Mouse (Mus musculus) limb, embryonic 15.5 days (tissue): Measurements from ENCODE around the gene Bpgm. TPM values are rescaled to one million over a fixed set of nuclear protein-coding genes. Genes with fewer than 3 reads are reported as not detected.
A peak's percentile ranks its signal among the peaks of the same experiment; 100 is the strongest.

Source experiments
- ATAC-seq: fragments of 200-750 bp; cut with Nextera tagmentation; 2 replicates; pipeline ENCODE4 v1.8.0; 2017; ENCODE audit warnings: low read depth, moderate TSS enrichment; ENCODE audit not compliant: insufficient number of reproducible peaks, low FRiP score, low TSS enrichment
- H3K27ac ChIP-seq: fragments of 300-500 bp; sonication (generic); 2 replicates; pipeline ENCODE4 v1.5.1; 2015; ENCODE audit warnings: moderate library complexity, mild to moderate bottlenecking, inconsistent platforms
- H3K27me3 ChIP-seq: fragments of 300-500 bp; sonication (generic); 2 replicates; pipeline ENCODE4 v1.6.1; 2015; ENCODE audit warnings: inconsistent platforms
- H3K36me3 ChIP-seq: fragments of 300-500 bp; sonication (generic); 2 replicates; pipeline ENCODE4 v1.6.1; 2015; ENCODE audit warnings: inconsistent platforms
- H3K4me1 ChIP-seq: fragments of 300-500 bp; sonication (generic); 2 replicates; pipeline ENCODE4 v1.6.1; 2015; ENCODE audit warnings: inconsistent platforms
- H3K4me2 ChIP-seq: fragments of 300-500 bp; sonication (generic); 2 replicates; pipeline ENCODE4 v1.6.1; 2015; ENCODE audit warnings: mild to moderate bottlenecking, inconsistent platforms
- H3K4me3 ChIP-seq: fragments of 300-500 bp; sonication (generic); 2 replicates; pipeline ENCODE4 v1.5.1; 2015; ENCODE audit warnings: mild to moderate bottlenecking, inconsistent platforms
- H3K9ac ChIP-seq: fragments of 300-500 bp; sonication (generic); 2 replicates; pipeline ENCODE4 v1.6.1; 2015; ENCODE audit warnings: inconsistent platforms
- H3K9me3 ChIP-seq: fragments of 300-500 bp; sonication (generic); 2 replicates; pipeline ENCODE4 v1.6.1; 2016; ENCODE audit warnings: inconsistent platforms
- WGBS: fragments of 180-500 bp; shearing (Covaris S2); methylation state at CpG from one replicate; pipeline ENCODE4 v1.1.7; 2015; 5-methylcytosine and 5-hydroxymethylcytosine counted together
- polyA plus RNA-seq: library from polyadenylated mRNA; unstranded; fragments of >200 nt; fragmentation: Nextera tagmentation; extraction: Ambion mirVana; gene quantifications from 2 replicates; pipeline ENCODE4 v1.2.1, GENCODE M21; 2015

The Bpgm gene
- polyA plus RNA-seq, 1 experiment from 2014 or later = 43.2 TPM

- H3K9ac ChIP-seq = no peak overlapping the region
- H3K4me1 ChIP-seq = peaks cover 16% of the 10 kb centered on the region; the same call in 1 of the 2 replicates
- 65% methylated on average over 21 of the region's 21 CpGs for WGBS
- no peak overlapping the region for H3K4me3 ChIP-seq
- ATAC-seq = no peak
- H3K36me3 ChIP-seq = no peaks in the 10 kb centered on the region
- H3K4me2 ChIP-seq = no peak overlapping the region
- no peaks in the 10 kb centered on the region for H3K9me3 ChIP-seq
- H3K27me3 ChIP-seq = no peaks in the 10 kb centered on the region
- no peak overlapping the region for H3K27ac ChIP-seq
Observed at GRCm38 (mm10) chr6:34493327-34494095, 17.5 kb downstream of the Bpgm start.

- WGBS = 27% methylated on average over 7 of the region's 7 CpGs
- no peaks in the 10 kb centered on the region for H3K9me3 ChIP-seq
- no peak overlapping the region for H3K27ac ChIP-seq
- no peak for ATAC-seq
- peaks cover 16% of the 10 kb centered on the region; the same call in 1 of the 2 replicates for H3K4me1 ChIP-seq
- no peaks in the 10 kb centered on the region for H3K36me3 ChIP-seq
- H3K9ac ChIP-seq = no peak overlapping the region
- H3K27me3 ChIP-seq = no peaks in the 10 kb centered on the region
- H3K4me3 ChIP-seq = no peak overlapping the region
- no peak overlapping the region for H3K4me2 ChIP-seq
Observed at GRCm38 (mm10) chr6:34495140-34495551, 19.1 kb downstream of the Bpgm start.

- ATAC-seq = no peak
- Histone ChIP-seq H3K4me1 (peaks cover 16% of the 10 kb centered on the region; the same call in 1 of the 2 replicates), H3K9me3 (no peaks in the 10 kb centered on the region), H3K4me2 (no peak overlapping the region), H3K27ac (no peak overlapping the region), H3K4me3 (no peak overlapping the region), H3K9ac (no peak overlapping the region), H3K36me3 (no peaks in the 10 kb centered on the region), H3K27me3 (no peaks in the 10 kb centered on the region)
- WGBS = 54% methylated on average over 5 of the region's 5 CpGs
Observed at GRCm38 (mm10) chr6:34497991-34498625, 22.1 kb downstream of the Bpgm start.

- 85% methylated on average over 7 of the region's 7 CpGs for WGBS
- Histone ChIP-seq H3K27me3 (no peaks in the 10 kb centered on the region), H3K27ac (no peak overlapping the region), H3K4me2 (no peak overlapping the region), H3K9ac (no peak overlapping the region), H3K4me3 (no peak overlapping the region), H3K9me3 (no peaks in the 10 kb centered on the region), H3K36me3 (0 out of 2 replicates have a peak, but pooled peaks cover 4% of the 10 kb centered on the region), H3K4me1 (no peaks in the 10 kb centered on the region; the same call in 1 of the 2 replicates)
- ATAC-seq = no peak
Observed at GRCm38 (mm10) chr6:34502291-34502690, 26.3 kb downstream of the Bpgm start.

- Histone ChIP-seq H3K4me2 (no peak overlapping the region), H3K27me3 (no peaks in the 10 kb centered on the region), H3K27ac (no peak overlapping the region), H3K9me3 (no peaks in the 10 kb centered on the region), H3K4me1 (no peaks in the 10 kb centered on the region), H3K4me3 (no peak overlapping the region), H3K36me3 (0 out of 2 replicates have a peak, but pooled peaks cover 4% of the 10 kb centered on the region), H3K9ac (no peak overlapping the region)
- WGBS = 68% methylated on average over 11 of the region's 11 CpGs
- ATAC-seq = no peak
Observed at GRCm38 (mm10) chr6:34505957-34506356, 29.9 kb downstream of the Bpgm start.

GRCm38 (mm10) chr6:34507581-34507980 lies 31.6 kb downstream of the Bpgm start:
- Histone ChIP-seq H3K9ac (no peak overlapping the region), H3K36me3 (0 out of 2 replicates have a peak, but pooled peaks cover 4% of the 10 kb centered on the region), H3K4me3 (no peak overlapping the region), H3K4me1 (0 out of 2 replicates have a peak, but pooled peaks cover 2% of the 10 kb centered on the region), H3K4me2 (no peak overlapping the region), H3K27me3 (no peaks in the 10 kb centered on the region), H3K9me3 (no peaks in the 10 kb centered on the region), H3K27ac (no peak overlapping the region)
- WGBS = 93% methylated on average over 4 of the region's 4 CpGs
- no peak for ATAC-seq

GRCm38 (mm10) chr6:34508016-34508415 lies 32.0 kb downstream of the Bpgm start:
- Histone ChIP-seq H3K4me2 (no peak overlapping the region), H3K9me3 (no peaks in the 10 kb centered on the region), H3K9ac (no peak overlapping the region), H3K4me3 (no peak overlapping the region), H3K4me1 (0 out of 2 replicates have a peak, but pooled peaks cover 2% of the 10 kb centered on the region), H3K36me3 (0 out of 2 replicates have a peak, but pooled peaks cover 4% of the 10 kb centered on the region), H3K27me3 (no peaks in the 10 kb centered on the region), H3K27ac (no peak overlapping the region)
- no peak for ATAC-seq
- WGBS = 86% methylated on average over 4 of the region's 4 CpGs

GRCm38 (mm10) chr6:34510277-34510676 lies 34.3 kb downstream of the Bpgm start:
- Histone ChIP-seq H3K4me2 (no peak overlapping the region), H3K36me3 (no peaks in the 10 kb centered on the region), H3K4me3 (no peak overlapping the region), H3K9ac (no peak overlapping the region), H3K4me1 (peaks cover 10% of the 10 kb centered on the region), H3K27me3 (no peaks in the 10 kb centered on the region), H3K27ac (no peak overlapping the region), H3K9me3 (no peaks in the 10 kb centered on the region)
- WGBS = 92% methylated on average over 5 of the region's 5 CpGs
- ATAC-seq = no peak

GRCm38 (mm10) chr6:34511410-34511809 lies 35.4 kb downstream of the Bpgm start:
- H3K4me2 ChIP-seq = no peak overlapping the region

GRCm38 (mm10) chr6:34512741-34513140 lies 36.7 kb downstream of the Bpgm start:
- Histone ChIP-seq H3K4me1 (peaks cover 23% of the 10 kb centered on the region), H3K4me3 (no peak overlapping the region), H3K9me3 (no peaks in the 10 kb centered on the region), H3K27ac (no peak overlapping the region), H3K27me3 (no peaks in the 10 kb centered on the region), H3K4me2 (no peak overlapping the region), H3K9ac (no peak overlapping the region), H3K36me3 (no peaks in the 10 kb centered on the region)
- ATAC-seq = no peak

More at GRCm38 (mm10) chr6:34511410-34511809, 35.4 kb downstream of the Bpgm start:
- Histone ChIP-seq H3K4me3 (no peak overlapping the region), H3K4me1 (peaks cover 19% of the 10 kb centered on the region), H3K27me3 (no peaks in the 10 kb centered on the region), H3K27ac (no peak overlapping the region), H3K9me3 (no peaks in the 10 kb centered on the region), H3K36me3 (no peaks in the 10 kb centered on the region), H3K9ac (no peak overlapping the region)
- ATAC-seq = no peak; the same call in 1 of the 2 replicates
- 51% methylated on average over 2 of the region's 2 CpGs for WGBS

GRCm38 (mm10) chr6:34514655-34515054 lies 38.6 kb downstream of the Bpgm start:
- H3K27me3 ChIP-seq = no peaks in the 10 kb centered on the region
- peaks cover 28% of the 10 kb centered on the region for H3K4me1 ChIP-seq
- H3K9me3 ChIP-seq = no peaks in the 10 kb centered on the region
- H3K9ac ChIP-seq = no peak overlapping the region
- no peak for ATAC-seq
- no peak overlapping the region for H3K4me3 ChIP-seq
- no peaks in the 10 kb centered on the region for H3K36me3 ChIP-seq
- 36% methylated on average over 5 of the region's 5 CpGs for WGBS
- peak overlapping the region; percentile 81 for H3K27ac ChIP-seq
- H3K4me2 ChIP-seq = no peak overlapping the region

- Histone ChIP-seq H3K27me3 (no peaks in the 10 kb centered on the region), H3K4me1 (peaks cover 29% of the 10 kb centered on the region), H3K9me3 (no peaks in the 10 kb centered on the region), H3K4me2 (no peak overlapping the region), H3K36me3 (no peaks in the 10 kb centered on the region), H3K4me3 (no peak overlapping the region), H3K27ac (peak overlapping the region; percentile 81), H3K9ac (no peak overlapping the region)
- ATAC-seq = peak; percentile 56
- WGBS = 45% methylated on average over 10 of the region's 10 CpGs
Observed at GRCm38 (mm10) chr6:34515098-34515782, 39.2 kb downstream of the Bpgm start.
